Mouse (Mus musculus) liver, embryonic 14.5 days (tissue): ENCODE measurements at regions not wholly inside any gene's neighbourhood (a gene's known extent, or its start where the extent isn't known, plus 50 kb on each side); places are given as distances from the start of the nearest gene placed in this dataset.

Experiments
- CTCF ChIP-seq: IDR thresholded peaks from 2 replicates; pipeline ENCODE4 v1.5.1; 2016; ENCODE audit warnings: antibody characterized with exemption, low read depth, control low read depth
- EP300 ChIP-seq: IDR thresholded peaks from 2 replicates; pipeline ENCODE4 v1.6.1; 2016; ENCODE audit warnings: antibody characterized with exemption, low read depth

DNA sequence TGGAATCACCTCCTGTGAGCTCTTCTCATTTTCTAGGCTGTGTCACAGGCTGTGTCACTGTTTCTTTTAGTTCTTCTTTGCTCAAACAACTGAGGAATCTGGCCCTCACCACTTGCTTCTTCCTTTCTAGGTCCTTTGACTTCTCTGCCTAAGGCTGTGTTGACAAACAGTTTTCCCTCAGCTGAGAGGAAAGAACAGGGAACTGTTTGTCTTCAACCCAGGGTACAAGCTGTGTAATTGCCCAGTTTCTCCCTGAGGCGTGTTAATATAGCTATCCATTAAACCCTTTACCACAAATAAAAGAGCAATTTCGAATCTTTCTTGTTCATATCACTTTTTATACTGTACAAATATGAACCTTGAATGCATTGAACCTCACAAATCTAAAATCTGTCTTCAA lies 542.1 kb downstream of the Nyap2 start:
- TF ChIP-seq CTCF: no peak
- no peak for TF ChIP-seq EP300
